Mouse (Mus musculus): Measurements from ENCODE around the gene Gm21778. TPM values are rescaled to one million over a fixed set of nuclear protein-coding genes. Genes with fewer than 3 reads are reported as not detected.
"Not testable (repeated sequence)": the region's sequence is repeated elsewhere in the genome, so short reads cannot be mapped to it uniquely, and the experiment has no call there.

Gm21778 gene
- polyA plus RNA-seq (2015; fragmentation: Nextera tagmentation; extraction: Ambion mirVana), result not detected in 2 replicates

DNA sequence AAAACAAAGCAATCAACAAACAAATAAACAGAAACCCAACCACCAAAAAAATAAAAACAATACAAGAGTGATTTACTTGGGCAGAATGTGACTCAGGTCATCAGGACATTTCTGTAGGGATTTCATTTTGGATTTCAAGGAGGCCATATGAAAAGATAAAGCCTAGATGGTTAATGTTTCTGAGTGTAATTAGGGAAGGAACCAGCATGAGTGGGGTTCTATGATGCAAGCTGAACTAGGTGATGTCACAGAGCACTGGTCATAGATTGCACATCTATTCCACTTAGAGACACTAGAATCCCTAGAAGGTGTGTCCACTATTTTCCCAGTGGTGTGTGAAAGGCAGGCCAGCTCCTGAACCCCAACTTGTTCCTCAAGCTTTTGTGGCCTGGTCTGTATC, at the start of gene Gm21778:
TSS of gene Gm21778 (plus strand) at position 301 of the 400 bp plus-strand sequence.
- not testable (repeated sequence) for H3K9ac ChIP-seq (ENCODE audit: low read length); H3K4me2 ChIP-seq (ENCODE audit: low read depth, low read length); H3K27me3 ChIP-seq (ENCODE audit: control insufficient read depth, insufficient read depth, low read length); H3K9me3 ChIP-seq (replicated peaks; ENCODE audit: control insufficient read depth, low read length); H3K4me3 ChIP-seq (ENCODE audit: low read length); H3K27ac ChIP-seq (ENCODE audit: low read length); H3K36me3 ChIP-seq (ENCODE audit: control insufficient read depth, insufficient read depth); ATAC-seq (replicated peaks; ENCODE audit: extremely low read depth, insufficient read depth, low FRiP score); H3K4me1 ChIP-seq (ENCODE audit: control insufficient read depth, insufficient read depth, low read length)

Other genes with a start within 250 kb of the Gm21778 start
- not detected in 2 replicates for gene Gm20914, start 216.5 kb upstream of the Gm21778 start, polyA plus RNA-seq (2015; fragmentation: Nextera tagmentation; extraction: Ambion mirVana)
- gene Gm28171, start 149.1 kb upstream of the Gm21778 start, polyA plus RNA-seq (2015; fragmentation: Nextera tagmentation; extraction: Ambion mirVana), result not detected in 2 replicates

Measured in heart, embryonic 16.5 days (tissue).